Mouse (Mus musculus) intestine, embryonic 14.5 days (tissue): ENCODE measurements at regions not wholly inside any gene's neighbourhood (a gene's known extent, or its start where the extent isn't known, plus 50 kb on each side); places are given as distances from the start of the nearest gene placed in this dataset.

Source experiments
- ATAC-seq: fragments of 200-750 bp; cut with Nextera tagmentation; replicated peaks from 2 replicates; pipeline ENCODE4 v1.8.0; 2017; ENCODE audit warnings: low read depth, moderate number of reproducible peaks, moderate TSS enrichment, moderate library complexity; ENCODE audit not compliant: low FRiP score, low TSS enrichment
- DNase-seq: peaks from one replicate; pipeline ENCODE4 v3.0.0-alpha.2; 2018; ENCODE audit warnings: low spot score
- H3K27ac ChIP-seq: fragments of 300-500 bp; sonication (generic); 2 replicates; pipeline ENCODE4 v1.5.1; 2014; ENCODE audit warnings: low read depth, mild to moderate bottlenecking, control low read depth
- H3K27me3 ChIP-seq: fragments of 300-500 bp; sonication (generic); replicated peaks from 2 replicates; pipeline ENCODE4 v1.6.1; 2014; ENCODE audit warnings: low read length, control low read depth; ENCODE audit not compliant: control insufficient read depth, insufficient read depth
- H3K36me3 ChIP-seq: fragments of 300-500 bp; sonication (generic); 2 replicates; pipeline ENCODE4 v1.6.1; 2014; ENCODE audit warnings: low read length, control low read depth; ENCODE audit not compliant: control insufficient read depth, insufficient read depth
- H3K4me1 ChIP-seq: fragments of 300-500 bp; sonication (generic); replicated peaks from 2 replicates; pipeline ENCODE4 v1.6.1; 2014; ENCODE audit warnings: low read length, control low read depth, mixed read lengths; ENCODE audit not compliant: control insufficient read depth, insufficient read depth
- H3K4me2 ChIP-seq: fragments of 300-500 bp; sonication (generic); 2 replicates; pipeline ENCODE4 v1.6.1; 2014; ENCODE audit warnings: low read length
- H3K4me3 ChIP-seq: fragments of 300-500 bp; sonication (generic); 2 replicates; pipeline ENCODE4 v1.5.1; 2014; ENCODE audit warnings: low read depth, low read length, control low read depth, mixed read lengths
- H3K9ac ChIP-seq: fragments of 300-500 bp; sonication (generic); 2 replicates; pipeline ENCODE4 v1.6.1; 2014; ENCODE audit warnings: mild to moderate bottlenecking, low read length
- H3K9me3 ChIP-seq: fragments of 300-500 bp; sonication (generic); 2 replicates; pipeline ENCODE4 v1.6.1; 2016; ENCODE audit warnings: low read length, control low read depth; ENCODE audit not compliant: control insufficient read depth
- WGBS: fragments of 180-500 bp; shearing (Covaris S2); extraction: QIAGEN DNeasy Blood & Tissue Kit; methylation state at CpG from one replicate; pipeline ENCODE4 v1.1.7; 2014; 5-methylcytosine and 5-hydroxymethylcytosine counted together

GRCm38 (mm10) chr16:21340136-21340535 lies 82.8 kb upstream of the Vps8 start:
- Histone ChIP-seq H3K36me3 (no peaks in the 10 kb centered on the region), H3K27me3 (no peaks in the 10 kb centered on the region), H3K27ac (peak overlapping the region; percentile 86), H3K9me3 (no peaks in the 10 kb centered on the region), H3K4me3 (no peak overlapping the region), H3K4me1 (peaks cover 20% of the 10 kb centered on the region), H3K4me2 (no peak overlapping the region), H3K9ac (no peak overlapping the region)
- DNase-seq = peak; percentile 62
- no peak for ATAC-seq
- 55% methylated on average over 7 of the region's 7 CpGs for WGBS

- no peak for ATAC-seq
- no peak overlapping the region for H3K27ac ChIP-seq
- H3K4me2 ChIP-seq = no peak overlapping the region
- no peaks in the 10 kb centered on the region for H3K36me3 ChIP-seq
- H3K4me1 ChIP-seq = no peaks in the 10 kb centered on the region; the same call in 1 of the 2 replicates
- H3K4me3 ChIP-seq = no peak overlapping the region
- DNase-seq = no peak
- H3K27me3 ChIP-seq = no peaks in the 10 kb centered on the region
- WGBS = 67% methylated on average over 1 of the region's 1 CpGs
- H3K9me3 ChIP-seq = no peaks in the 10 kb centered on the region
- no peak overlapping the region for H3K9ac ChIP-seq
Measured at GRCm38 (mm10) chr16:21349869-21350268, 73.0 kb upstream of the Vps8 start.

GRCm38 (mm10) chr16:21351289-21351688 lies 71.6 kb upstream of the Vps8 start:
- ATAC-seq (no peak), DNase-seq (no peak)

GRCm38 (mm10) chr16:21353111-21353510 lies 69.8 kb upstream of the Vps8 start:
- DNase-seq (no peak), ATAC-seq (no peak)
- H3K27ac ChIP-seq = no peak overlapping the region; the same call in 1 of the 2 replicates
- 40% methylated on average over 5 of the region's 5 CpGs for WGBS
- no peak overlapping the region for H3K4me2 ChIP-seq
- H3K27me3 ChIP-seq = no peaks in the 10 kb centered on the region
- H3K4me3 ChIP-seq = no peak overlapping the region
- no peaks in the 10 kb centered on the region; the same call in 1 of the 2 replicates for H3K4me1 ChIP-seq
- H3K36me3 ChIP-seq = no peaks in the 10 kb centered on the region
- no peaks in the 10 kb centered on the region for H3K9me3 ChIP-seq
- no peak overlapping the region for H3K9ac ChIP-seq

More at GRCm38 (mm10) chr16:21351289-21351688, 71.6 kb upstream of the Vps8 start:
- H3K9ac ChIP-seq = no peak overlapping the region
- no peaks in the 10 kb centered on the region for H3K27me3 ChIP-seq
- H3K27ac ChIP-seq = no peak overlapping the region
- WGBS = 87% methylated on average over 3 of the region's 3 CpGs
- H3K4me1 ChIP-seq = no peaks in the 10 kb centered on the region; the same call in 1 of the 2 replicates
- H3K4me3 ChIP-seq = no peak overlapping the region
- H3K36me3 ChIP-seq = no peaks in the 10 kb centered on the region
- no peaks in the 10 kb centered on the region for H3K9me3 ChIP-seq
- no peak overlapping the region for H3K4me2 ChIP-seq

- no peaks in the 10 kb centered on the region for H3K36me3 ChIP-seq
Measured at GRCm38 (mm10) chr16:21353545-21353944, 69.4 kb upstream of the Vps8 start.

GRCm38 (mm10) chr16:21355638-21356037 lies 67.3 kb upstream of the Vps8 start:
- no peak for DNase-seq
- Histone ChIP-seq H3K27me3 (no peaks in the 10 kb centered on the region), H3K4me3 (no peak overlapping the region), H3K9me3 (no peaks in the 10 kb centered on the region), H3K4me2 (no peak overlapping the region), H3K27ac (no peak overlapping the region), H3K4me1 (no peaks in the 10 kb centered on the region; the same call in 1 of the 2 replicates), H3K36me3 (no peaks in the 10 kb centered on the region), H3K9ac (no peak overlapping the region)
- WGBS = 67% methylated on average over 1 of the region's 1 CpGs
- ATAC-seq = no peak

More at GRCm38 (mm10) chr16:21353545-21353944, 69.4 kb upstream of the Vps8 start:
- no peak overlapping the region for H3K27ac ChIP-seq
- H3K9me3 ChIP-seq = no peaks in the 10 kb centered on the region
- WGBS = 12% methylated on average over 6 of the region's 6 CpGs
- H3K4me3 ChIP-seq = no peak overlapping the region
- H3K27me3 ChIP-seq = no peaks in the 10 kb centered on the region
- H3K4me1 ChIP-seq = no peaks in the 10 kb centered on the region; the same call in 1 of the 2 replicates
- H3K4me2 ChIP-seq = no peak overlapping the region
- no peak overlapping the region for H3K9ac ChIP-seq
- DNase-seq (no peak), ATAC-seq (no peak)

- Histone ChIP-seq H3K4me3 (no peak overlapping the region), H3K27ac (no peak overlapping the region), H3K9me3 (no peaks in the 10 kb centered on the region), H3K36me3 (no peaks in the 10 kb centered on the region), H3K4me1 (no peaks in the 10 kb centered on the region; the same call in 1 of the 2 replicates), H3K27me3 (no peaks in the 10 kb centered on the region), H3K4me2 (no peak overlapping the region), H3K9ac (no peak overlapping the region)
- no peak for ATAC-seq
- WGBS = 50% methylated on average over 5 of the region's 5 CpGs
- no peak for DNase-seq
Measured at GRCm38 (mm10) chr16:21357433-21357832, 65.5 kb upstream of the Vps8 start.

- 44% methylated on average over 12 of the region's 12 CpGs for WGBS
- no peaks in the 10 kb centered on the region for H3K27me3 ChIP-seq
- H3K36me3 ChIP-seq = no peaks in the 10 kb centered on the region
Measured at GRCm38 (mm10) chr16:21358313-21358920, 64.5 kb upstream of the Vps8 start.

GRCm38 (mm10) chr16:21359459-21359858 lies 63.5 kb upstream of the Vps8 start:
- WGBS = 64% methylated on average over 4 of the region's 4 CpGs
- ATAC-seq (no peak), DNase-seq (no peak)
- no peak overlapping the region for H3K9ac ChIP-seq
- no peak overlapping the region for H3K27ac ChIP-seq
- no peak overlapping the region for H3K4me3 ChIP-seq
- H3K36me3 ChIP-seq = no peaks in the 10 kb centered on the region
- H3K4me1 ChIP-seq = peaks cover 19% of the 10 kb centered on the region
- H3K27me3 ChIP-seq = no peaks in the 10 kb centered on the region
- H3K4me2 ChIP-seq = no peak overlapping the region
- H3K9me3 ChIP-seq = no peaks in the 10 kb centered on the region

More at GRCm38 (mm10) chr16:21358313-21358920, 64.5 kb upstream of the Vps8 start:
- no peak for DNase-seq
- Histone ChIP-seq H3K27ac (no peak overlapping the region), H3K4me1 (peaks cover 9% of the 10 kb centered on the region), H3K4me2 (no peak overlapping the region), H3K9me3 (no peaks in the 10 kb centered on the region), H3K9ac (no peak overlapping the region), H3K4me3 (no peak overlapping the region)
- ATAC-seq = no peak
